Mouse (Mus musculus) frontal cortex, adult (tissue): Measurements from ENCODE around the gene Srrm3.

Experiments
- ATAC-seq: cut with Nextera tagmentation; 2 replicates; pipeline ENCODE4 v1.9.2; 2017; ENCODE audit warnings: mild to moderate bottlenecking, moderate library complexity, mixed read lengths; ENCODE audit not compliant: low TSS enrichment

The Srrm3 gene

DNA sequence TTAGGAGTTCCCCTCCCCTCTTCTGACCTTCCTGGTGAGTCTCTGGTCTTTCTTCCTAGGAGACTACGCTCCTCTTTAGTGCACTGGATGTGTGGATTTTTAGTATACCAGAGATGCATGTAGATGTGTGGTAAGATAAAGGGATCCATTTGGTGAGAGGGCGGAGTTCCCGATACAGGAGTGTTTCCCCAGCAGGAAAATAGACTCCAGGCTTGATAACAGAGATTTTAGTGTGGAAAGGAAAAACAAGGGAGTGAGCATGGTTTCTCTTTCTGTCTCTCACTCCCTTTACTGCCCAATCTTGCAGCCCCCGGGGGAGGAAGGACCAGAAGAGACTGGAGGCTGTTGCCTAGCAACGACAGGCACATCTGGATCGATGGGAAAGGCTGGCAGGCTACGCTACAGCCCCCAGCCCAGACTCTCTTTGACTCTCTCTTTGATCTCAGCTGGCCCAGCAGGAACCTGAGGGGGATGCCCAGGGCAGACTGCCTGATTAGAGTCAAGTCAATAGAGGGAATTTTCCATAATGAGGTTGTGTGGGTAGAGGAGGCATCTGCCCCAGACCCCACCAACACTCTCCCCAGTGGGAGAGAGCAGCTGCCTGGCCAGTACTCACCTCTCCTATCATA, 15.7 kb downstream of the Srrm3 start:
- ATAC-seq: peak; percentile 35

DNA sequence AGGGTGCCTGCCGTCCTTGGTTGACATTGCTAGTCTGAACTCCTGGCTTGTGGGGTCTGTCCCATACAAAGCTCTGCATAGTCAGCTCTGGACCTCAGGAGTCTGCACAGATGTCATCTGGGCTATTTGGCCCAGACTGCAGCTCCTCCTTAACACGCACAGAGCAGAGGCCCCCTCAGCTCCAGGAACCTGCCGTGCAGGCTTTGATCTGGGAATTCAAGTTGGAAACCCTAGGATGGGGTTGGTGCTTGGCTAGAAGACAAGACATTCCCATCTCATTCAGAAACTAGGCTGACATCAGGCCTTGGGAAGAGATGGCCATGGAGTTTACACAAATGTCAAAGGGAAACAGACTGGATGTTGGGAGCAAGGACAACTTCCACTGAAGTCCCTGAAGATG, 17.8 kb downstream of the Srrm3 start:
- no peak for ATAC-seq

DNA sequence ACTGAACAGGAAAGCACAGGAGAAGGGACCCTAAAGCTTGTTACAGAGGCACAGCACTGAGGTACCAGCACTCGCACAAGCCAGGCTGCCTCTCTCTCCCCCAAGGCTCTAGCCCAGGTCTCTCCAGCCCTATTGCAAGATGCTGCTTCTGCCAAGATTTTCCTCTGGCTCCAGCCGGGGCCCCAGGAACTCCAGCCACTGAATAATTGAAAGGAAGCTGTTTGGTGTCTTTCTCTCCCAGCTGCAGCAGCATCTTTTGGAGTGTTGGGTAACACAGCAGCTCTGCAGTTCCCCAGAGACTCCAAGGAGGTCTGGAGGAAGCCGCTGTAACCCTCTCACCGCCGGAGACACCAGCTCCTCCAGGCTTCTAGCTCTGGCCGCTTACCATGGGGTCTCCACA, 19.5 kb downstream of the Srrm3 start:
- ATAC-seq: 0 out of 2 replicates have a peak, but pooled peaks have one; percentile 10

DNA sequence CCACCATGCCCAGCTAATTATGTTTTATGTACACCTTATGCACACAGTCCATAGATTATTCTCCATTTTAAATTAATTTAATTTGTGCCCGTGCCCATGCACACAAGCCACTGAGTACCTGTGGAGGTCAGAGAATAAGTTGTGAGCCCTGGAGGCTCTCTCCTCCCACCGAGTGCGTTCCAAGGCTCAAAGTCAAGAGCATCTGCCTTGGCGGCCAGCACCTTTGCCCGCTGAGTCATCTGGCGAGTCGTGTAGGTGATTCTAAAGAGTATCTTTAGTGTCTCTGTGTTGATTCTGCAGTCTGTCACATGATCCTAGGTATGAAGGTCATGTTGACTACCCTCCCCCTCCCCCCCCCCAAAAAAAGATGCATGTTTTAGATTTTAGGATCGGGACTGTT, 22.7 kb downstream of the Srrm3 start:
- ATAC-seq: no peak

DNA sequence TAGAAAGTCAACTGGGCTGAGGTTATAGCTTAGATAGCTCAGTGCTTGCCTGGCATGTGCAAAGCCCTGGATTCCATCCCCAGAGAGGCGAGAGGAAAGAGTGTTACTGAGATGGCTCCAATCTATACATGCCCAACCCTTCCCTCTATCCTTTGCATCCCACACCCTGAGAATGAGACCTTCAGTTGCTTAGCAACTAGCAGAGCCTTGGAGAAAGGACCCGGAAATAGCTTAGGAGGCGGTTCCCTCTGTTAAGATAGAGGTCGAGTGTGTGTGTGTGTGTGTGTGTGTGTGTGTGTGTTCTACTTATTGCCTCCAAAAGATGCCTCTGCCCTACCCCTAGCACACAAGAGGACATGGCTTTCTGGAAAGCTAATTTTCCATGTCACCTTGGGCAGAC, 26.0 kb downstream of the Srrm3 start:
- peak; percentile 84 for ATAC-seq

DNA sequence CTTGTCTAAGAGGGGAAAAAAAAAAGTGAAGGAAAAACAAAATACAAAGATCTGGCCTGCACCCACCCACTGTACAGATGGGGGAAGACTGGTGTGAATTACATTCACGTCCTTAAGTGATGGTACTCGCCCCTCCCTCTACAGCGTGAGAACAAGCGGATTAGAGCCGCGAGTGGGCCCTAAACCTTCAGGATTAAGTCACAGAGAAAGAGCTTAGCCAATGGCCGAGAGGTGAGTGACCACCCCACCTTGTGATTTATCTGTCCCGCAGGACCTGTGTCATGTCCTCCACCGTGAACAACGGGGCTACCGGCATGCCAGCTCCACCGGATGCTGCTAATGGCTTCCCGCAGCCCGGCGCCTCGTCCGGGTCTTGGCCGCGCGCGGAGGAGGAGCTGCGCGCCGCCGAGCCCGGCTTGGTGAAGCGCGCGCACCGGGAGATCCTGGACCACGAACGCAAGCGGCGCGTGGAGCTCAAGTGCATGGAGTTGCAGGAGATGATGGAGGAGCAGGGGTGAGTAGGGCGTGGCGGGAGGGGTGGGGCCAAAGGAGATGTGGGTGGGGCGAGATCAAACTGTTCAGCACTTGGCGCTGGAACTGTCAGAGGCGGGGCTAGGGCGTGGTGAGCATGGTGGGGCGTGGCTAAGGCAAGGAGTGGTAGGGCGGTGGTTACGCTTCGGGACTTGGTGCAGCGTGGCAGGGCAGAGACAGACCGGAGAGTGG, 28.2 kb downstream of the Srrm3 start:
- ATAC-seq: peak; percentile 57

DNA sequence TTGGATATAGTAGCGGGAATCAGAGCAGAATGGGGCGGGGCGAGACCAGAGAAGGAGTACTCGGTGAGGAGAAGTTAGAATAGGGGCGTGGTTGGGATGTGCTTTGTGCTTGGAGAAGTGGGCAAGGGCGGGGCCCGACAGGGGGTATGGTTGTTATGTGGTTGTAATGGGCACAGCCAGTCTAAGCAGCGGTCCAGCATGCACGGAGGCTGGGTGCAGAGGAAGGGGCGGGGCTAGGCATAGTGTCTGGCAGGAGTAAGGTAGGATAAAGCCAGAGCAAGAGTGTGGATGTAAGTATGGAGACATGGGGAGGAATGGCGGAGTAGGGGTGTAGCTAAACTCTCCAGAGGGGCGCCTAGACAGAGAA, 28.8 kb downstream of the Srrm3 start:
- ATAC-seq: no peak; the same call in 1 of the 2 replicates

DNA sequence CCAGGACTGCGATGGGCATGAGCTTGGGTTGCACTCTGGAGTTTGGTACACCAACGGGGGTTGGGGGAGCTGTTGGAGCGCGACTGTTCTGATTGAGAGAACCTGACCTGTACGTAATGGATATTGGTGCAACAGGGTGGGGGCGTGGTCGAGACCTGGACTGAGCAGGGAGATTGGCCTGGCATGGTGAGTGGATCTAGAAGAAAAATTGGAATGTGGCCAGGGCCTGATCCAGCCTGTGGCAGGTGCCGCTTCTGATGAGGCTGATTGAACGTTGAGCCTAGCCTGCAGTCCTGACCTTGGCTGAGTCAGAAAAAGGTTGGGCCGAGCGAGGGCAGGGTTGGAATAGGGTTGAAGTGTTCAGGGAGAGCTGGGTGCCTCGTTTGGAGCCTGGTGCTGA, 29.3 kb downstream of the Srrm3 start:
- no peak for ATAC-seq

DNA sequence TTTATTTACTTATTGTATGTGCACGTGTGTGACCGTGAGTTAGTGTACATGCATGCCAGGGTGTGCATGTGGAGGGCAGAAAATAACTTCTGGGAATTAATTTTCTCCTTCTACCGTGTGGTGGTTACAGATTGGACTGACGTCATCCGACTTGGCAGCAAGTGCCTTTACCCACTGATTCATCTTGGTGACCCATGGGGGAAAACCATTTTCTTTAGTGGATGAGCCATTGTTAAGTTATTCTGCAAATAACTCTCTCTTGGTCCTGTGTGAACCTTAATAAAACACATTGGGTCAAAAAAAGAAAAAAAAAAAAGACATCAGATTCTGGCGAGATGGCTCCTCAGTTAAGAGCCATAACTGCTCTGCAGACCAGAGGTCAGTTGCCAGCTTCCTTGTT, 35.0 kb downstream of the Srrm3 start:
- no peak for ATAC-seq

DNA sequence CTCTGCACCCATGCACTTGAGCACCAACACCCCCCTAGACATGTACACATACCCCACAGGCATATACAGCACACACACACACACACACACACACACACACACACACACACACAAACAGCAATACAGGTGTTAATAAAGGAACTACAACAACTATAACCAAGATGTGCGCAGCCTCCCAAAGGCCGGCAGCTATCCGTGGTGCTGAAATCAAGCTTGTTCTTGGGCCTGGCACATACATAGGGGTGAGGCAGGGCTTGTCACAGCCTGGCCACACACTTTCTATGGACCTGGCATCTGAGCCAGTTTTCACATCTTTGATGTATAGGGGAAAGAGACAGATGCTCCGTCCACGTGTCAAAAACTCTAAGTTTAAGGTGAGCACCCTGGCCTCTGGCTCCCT, 36.7 kb downstream of the Srrm3 start:
- no peak for ATAC-seq

DNA sequence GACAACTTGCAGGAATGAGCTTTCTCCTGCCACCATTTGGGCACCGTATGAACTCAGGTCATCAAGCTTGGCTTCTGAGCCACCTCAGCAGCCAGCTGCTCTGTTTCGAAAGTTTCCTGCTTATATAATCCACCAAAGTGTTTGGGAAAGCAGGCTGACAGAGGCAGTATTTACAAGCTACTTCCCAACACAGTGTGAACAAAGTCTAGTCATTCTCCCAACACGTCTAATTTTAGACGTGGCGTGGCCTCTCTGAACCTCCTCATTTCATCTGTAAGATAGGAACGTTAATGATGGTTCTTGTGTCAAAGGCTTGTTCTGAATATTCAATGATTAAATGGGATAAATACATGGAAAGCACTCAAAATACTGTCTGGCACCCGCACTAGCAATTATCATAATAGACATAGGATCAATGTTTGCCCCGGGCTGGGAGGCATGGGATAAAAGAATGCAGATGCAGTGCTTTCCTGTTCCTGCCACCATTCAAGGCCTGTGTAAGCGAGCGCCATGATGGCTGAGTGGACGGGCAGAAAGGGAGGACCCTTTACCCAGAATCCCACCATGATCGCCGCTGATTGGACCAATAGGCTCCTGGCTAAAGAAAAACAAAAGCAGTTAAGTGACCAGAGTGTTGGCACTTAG, 39.1 kb downstream of the Srrm3 start:
- peak; percentile 59; the same call in 1 of the 2 replicates for ATAC-seq

DNA sequence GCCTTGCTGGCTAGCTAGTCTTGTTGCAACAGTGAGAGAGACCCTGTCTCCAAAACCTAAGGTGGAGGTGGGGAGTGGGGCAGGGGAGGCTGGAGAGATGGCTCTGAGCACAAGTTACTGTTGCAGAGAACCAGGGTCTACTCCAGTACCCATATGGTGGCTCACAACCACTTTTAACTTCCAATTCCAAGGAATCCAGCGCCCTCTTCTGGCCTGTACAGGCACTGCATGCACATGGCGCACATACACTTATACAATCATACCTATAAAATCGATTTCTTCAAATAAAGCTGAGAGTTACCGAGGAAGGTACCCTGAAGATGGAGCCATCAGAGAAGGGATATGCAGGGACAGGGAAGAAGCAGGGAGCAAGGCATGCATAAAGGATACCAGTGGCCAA, 40.8 kb downstream of the Srrm3 start:
- no peak for ATAC-seq

DNA sequence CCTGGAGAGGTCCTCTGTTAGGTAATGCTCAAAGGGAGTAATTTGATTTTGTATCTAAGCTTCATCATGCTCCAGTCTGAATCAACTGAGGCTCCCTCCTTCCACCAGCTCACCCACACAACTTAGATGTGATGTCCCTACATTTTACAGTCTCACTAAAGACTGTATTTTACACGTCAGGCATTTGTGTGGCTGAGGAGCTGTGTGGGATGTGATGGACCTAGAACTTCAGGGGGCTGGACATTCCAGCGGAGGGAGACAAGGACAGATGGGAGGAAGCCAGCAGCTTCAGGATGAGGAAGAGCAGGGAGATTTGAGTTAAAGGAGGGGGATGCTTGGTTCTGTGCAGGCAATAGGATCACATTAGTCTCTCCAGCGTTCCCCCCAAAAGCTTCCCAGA, 41.2 kb downstream of the Srrm3 start:
- peak; percentile 49; the same call in 1 of the 2 replicates for ATAC-seq

DNA sequence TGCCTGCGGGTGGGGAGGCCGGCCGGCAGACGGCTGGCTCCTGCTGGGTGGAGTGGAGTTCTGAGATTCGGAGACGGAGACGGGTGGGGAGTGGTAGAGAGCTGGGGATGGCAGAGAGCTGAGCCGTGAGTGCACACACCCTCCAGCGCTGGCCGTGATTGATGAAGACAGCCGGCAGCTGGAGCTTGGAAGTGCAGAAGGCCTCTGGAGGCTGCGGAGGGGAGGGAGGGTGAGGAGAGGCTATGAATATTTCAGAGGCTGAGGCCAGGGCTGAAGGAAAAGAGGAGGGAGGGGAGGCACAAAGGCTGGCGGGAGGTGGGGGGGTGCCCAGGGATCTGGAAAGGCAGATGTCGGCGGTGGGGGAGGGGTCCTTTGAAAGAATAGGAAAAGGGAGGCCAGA, 44.3 kb downstream of the Srrm3 start:
- ATAC-seq: peak; percentile 47

DNA sequence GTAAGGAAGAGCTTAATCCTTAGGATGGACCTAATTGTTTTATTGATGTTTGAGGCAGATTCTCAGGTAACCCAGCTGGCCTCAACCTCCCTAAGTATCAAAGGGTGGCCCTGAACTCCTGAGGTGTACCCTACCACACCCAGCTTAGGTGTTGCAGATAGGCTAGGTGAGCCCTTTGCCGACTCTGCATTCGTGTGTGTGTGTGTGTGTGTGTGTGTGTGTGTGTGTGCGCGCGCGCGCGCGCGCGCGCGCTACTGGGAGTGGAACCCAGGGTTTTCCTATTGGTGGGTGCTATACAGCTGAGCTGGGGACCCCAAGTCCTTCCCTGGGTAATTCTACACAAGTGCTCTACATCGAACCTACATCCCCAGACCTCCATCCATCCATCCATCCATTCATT, 44.8 kb downstream of the Srrm3 start:
- no peak for ATAC-seq

DNA sequence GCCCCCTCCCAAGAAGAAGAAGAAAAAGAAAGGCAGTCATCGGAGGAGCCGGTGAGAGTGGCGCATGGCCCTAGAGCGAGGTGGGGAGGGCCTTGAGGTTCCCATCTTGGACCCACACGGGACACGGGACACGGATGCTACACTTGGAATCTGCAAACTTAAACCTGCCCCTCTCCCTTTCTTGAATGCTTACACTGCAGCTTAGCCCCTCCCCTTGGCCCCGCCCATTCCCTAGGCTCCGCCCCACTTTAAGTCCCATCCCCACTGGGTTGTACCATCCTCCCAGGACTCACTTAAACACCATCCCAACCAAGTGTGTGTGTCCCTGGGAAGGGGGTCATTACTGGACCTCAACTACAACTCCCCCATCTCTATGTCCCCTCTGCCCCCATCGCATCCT, 45.7 kb downstream of the Srrm3 start:
- ATAC-seq: no peak

DNA sequence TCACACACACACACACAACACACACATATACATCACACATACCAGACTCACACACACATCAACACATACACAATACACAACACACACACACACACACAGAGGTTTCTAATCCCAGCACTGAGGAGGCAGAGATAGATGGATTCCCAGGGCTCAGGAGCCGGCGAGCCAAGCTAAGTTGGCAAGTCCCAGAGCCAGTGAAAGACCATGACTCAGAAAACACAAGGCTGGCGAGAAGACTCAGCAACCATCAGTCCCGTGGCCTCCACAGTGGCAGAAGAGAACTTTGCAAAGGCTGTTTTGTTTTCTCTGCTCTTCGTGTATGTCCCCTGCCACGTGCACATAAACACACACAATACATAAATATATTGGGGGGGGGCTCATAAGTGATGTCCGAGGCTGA, 47.0 kb downstream of the Srrm3 start:
- ATAC-seq: peak; percentile 28; the same call in 1 of the 2 replicates

DNA sequence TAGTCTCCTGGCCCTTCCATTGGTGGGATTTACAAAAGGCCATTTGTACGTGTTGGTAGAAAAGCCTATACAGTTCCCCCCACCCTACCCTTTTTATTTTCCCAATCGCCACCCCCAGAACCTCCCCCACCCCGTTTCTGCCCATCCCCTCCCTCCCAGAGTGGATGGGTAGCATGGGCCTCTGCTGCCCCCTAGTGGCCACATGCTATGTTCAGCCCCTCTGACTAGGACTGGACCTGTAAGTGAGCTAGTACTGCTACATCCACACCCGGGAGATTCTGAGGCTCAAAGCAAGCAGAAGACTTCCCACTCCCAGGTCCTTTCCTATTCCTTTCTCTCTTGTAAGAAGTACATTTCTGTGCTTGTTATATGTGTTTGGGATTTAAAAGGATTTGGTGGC, 48.5 kb downstream of the Srrm3 start:
- peak; percentile 53 for ATAC-seq

DNA sequence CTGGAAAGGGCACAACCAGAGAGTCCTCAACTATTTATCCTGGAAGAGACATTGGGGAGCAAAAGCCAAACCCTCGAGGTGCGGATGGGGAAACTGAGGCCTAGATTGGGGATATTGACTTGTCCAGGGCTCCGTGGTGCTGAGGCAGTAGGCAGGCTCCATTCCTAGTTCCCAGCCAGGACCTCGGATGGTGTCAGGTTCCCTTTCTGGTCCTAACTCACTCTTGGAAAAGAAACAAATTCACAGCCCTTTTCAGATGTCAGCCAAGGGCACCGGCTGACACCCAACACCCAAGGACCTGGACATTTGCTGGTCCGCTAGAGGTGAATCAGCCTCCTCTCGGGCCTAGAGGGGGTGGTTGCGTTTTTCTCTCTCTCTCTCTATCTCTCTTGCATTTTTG, 60.0 kb downstream of the Srrm3 start:
- no peak for ATAC-seq

DNA sequence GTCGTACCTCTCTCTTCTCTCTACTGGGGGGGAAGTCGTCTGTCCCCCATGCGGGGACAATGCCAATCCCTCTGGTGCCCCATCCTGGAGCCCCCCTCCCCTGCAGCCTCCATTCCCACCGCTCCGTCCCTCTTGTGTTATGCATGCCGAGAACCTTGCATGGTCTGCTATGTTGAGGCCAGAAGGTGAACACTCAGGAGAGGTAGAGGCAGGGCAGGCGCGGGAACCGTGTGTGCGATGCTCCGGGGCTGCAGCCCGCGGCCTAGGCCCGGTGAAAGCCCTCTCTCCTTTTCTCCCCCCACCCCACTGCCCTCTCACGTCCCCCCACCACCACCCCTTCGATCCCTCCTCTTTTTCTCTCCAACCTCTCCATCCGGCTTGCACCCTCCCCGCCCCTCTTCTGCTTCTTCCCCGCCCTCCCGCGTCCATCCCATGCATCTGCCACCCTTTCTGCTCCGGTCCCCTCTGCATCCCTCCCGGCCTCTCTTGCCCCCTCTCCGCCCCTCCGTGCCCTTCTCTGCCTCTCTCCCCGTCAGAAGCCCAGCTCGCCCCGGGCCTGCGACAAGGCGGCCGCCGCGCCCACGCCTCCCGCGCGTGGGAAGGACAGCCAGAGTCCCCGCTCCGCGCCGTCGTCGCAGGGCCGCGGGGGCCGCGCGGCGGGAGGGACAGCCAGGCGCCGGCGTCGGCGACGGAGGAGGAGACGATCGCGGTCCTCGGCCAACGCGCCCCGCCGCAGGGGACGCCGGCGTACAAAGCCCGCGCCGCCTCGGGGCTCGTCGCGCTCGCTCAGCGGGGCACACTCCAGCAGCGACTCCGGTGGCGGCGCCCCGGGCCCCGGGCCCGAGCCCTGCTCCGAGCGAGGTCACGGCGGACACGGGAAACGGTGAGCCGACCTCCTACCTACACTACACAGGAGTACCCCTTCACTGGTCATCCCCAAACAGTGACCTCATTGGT, 61.2 kb downstream of the Srrm3 start:
- ATAC-seq: peak; percentile 68

DNA sequence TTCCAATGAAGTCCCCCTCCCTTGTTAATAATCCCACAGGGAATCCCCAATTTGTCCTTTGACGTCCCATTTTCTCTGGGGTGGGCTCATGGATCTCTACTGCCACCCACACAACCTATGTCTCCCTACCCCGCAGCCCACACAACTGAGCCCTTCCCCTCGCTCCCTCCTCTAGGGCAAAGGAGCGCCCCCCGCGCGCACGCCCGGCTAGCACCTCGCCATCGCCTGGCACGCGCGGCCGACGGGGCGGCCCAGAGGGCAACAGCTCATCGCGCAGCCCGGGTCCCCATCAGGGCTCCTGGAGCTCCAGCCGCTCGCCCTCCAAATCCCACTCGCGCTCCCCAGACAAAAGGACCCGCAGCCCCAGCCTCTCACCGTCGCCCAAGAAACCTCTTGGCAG, 62.0 kb downstream of the Srrm3 start:
- 0 out of 2 replicates have a peak, but pooled peaks have one; percentile 2 for ATAC-seq
